Mouse (Mus musculus) cerebellum, adult 11-12 months (tissue): ENCODE results near the gene Elp4.

Experiments used
- DNase-seq: peaks from one replicate; pipeline ENCODE4 v3.0.0; 2022

Gene Elp4

GRCm38 (mm10) chr2:105804506-105804905, 99.9 kb downstream of the Elp4 start:
- DNase-seq = peak; percentile 54

- no peak for DNase-seq
These were observed 100.9 kb downstream of the Elp4 start for GRCm38 (mm10) chr2:105803427-105803826.

GRCm38 (mm10) chr2:105802902-105803301, 101.5 kb downstream of the Elp4 start:
- DNase-seq = no peak

- DNase-seq = no peak
These were observed 102.8 kb downstream of the Elp4 start for GRCm38 (mm10) chr2:105801536-105801935.

- DNase-seq = peak; percentile 71
These were observed 103.7 kb downstream of the Elp4 start for GRCm38 (mm10) chr2:105800694-105801093.

DNA sequence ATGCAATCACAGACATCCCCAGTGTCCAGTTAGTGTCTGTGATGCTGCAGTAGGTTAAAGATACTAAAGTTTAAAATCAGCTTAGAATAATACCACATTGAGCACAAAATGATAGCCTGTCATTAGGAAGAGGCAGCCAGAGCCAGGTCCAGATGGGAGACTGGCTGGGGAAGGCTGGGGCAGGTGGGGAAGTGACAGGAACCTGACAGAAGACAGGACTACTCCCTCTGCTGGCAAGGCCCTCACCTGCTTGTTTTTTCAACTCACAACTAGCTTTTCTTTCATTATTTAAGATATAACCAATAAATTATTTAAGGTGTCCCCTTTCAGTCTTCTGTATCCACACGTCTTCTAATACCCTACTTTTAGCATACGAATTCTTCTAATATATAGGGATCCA, 104.5 kb downstream of the Elp4 start:
- peak; percentile 87 for DNase-seq

- peak; percentile 28 for DNase-seq
These were observed 106.5 kb downstream of the Elp4 start for GRCm38 (mm10) chr2:105797842-105798241.

GRCm38 (mm10) chr2:105796101-105796500, 108.3 kb downstream of the Elp4 start:
- DNase-seq = no peak

DNA sequence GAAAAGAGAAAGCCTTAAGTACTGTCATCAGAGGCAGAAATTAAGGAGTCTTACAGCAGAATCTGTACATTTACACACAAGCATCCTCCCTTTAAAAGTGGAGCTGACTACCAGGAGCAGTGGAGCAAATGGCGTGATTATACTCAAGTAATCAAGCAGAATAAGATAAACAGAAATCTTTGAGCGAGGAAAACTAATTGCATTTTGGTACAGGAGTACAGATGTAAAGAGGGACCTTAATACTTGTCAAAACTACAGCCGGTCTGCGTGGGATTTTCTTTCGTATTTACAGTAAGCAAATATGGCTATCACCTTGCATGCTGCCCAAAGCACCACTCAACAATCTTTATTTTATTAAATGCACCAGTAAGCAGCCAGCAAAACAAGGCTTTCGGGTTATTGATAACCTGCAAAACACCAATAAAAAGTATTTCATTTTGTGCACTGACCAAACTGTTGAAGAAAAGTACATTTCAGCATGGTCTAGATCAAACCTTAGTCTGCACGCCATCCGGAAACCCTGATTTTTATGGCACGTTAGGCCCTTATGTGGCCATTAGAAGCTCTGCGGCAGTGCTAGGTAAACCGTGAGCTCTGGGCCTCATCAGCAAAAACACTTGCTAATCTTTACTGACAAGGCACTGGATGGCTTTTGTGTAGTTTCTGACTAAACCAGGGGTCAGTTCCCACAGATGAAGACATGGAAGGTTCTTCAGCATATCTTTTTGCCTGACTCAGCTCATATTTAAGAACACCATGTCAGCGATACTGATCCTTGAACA, 111.8 kb downstream of the Elp4 start:
- DNase-seq = no peak

GRCm38 (mm10) chr2:105789936-105790335, 114.4 kb downstream of the Elp4 start:
- DNase-seq = no peak

DNA sequence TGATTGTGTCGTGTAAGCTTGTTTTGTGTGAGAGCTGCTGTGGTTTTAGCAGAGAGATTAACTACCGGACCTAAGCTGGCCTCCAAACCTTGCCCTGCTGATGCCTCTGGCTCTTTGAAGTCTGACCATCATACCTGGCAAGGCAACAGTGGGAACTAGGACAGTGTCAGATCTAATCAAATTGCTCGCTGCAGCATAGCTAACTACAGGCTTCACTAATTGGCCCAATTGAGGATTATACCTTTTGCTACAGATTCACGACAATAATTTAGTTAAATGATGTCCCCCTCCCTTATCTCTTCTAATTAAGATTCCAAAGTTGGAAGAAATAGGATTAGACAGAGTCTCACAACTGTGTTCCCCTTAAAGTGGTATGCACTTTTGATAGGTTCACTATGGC, 116.6 kb downstream of the Elp4 start:
- no peak for DNase-seq

GRCm38 (mm10) chr2:105786986-105787385, 117.4 kb downstream of the Elp4 start:
- no peak for DNase-seq

DNA sequence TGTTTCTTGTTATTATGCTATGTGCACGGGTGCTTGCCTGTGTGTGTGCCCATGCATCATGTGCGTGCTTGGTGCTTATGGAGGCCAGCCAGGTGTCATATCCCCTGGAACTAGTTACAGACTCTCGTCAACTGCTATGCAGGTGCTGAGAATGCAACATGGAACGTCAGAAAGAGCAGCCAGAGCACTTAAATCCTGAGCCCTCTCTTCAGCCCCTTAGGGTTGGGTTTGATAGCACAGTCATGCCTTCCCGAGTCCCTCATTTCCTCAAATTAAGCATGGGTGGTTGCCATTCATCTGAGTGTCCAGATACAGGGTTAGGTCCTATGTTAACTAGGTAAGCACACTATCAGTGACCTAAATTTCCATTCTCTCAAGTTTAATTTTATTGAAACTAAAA, 121.5 kb downstream of the Elp4 start:
- no peak for DNase-seq

GRCm38 (mm10) chr2:105780739-105781138, 123.6 kb downstream of the Elp4 start:
- DNase-seq = no peak

GRCm38 (mm10) chr2:105779320-105779891, 125.0 kb downstream of the Elp4 start:
- DNase-seq = no peak

DNA sequence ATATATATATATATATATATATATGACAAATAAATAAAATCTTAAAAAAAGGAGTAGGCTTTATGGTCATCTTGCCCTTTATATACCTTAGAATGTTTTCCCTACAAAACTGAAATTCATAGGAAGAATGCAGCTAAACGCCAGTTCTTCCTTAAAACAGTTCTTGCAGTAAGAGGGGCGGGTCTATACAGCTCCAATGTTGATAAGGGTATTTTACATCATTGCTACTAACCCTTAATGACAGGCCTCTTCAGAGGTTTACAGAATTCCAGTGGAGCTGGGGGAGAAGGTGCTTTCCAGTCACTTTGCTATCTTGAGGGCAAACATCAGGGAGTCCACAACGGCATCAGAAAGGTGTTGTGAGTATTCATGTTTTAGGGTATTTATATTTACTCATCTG, 133.1 kb downstream of the Elp4 start:
- no peak for DNase-seq

GRCm38 (mm10) chr2:105769747-105770328, 134.5 kb downstream of the Elp4 start:
- DNase-seq = no peak

DNA sequence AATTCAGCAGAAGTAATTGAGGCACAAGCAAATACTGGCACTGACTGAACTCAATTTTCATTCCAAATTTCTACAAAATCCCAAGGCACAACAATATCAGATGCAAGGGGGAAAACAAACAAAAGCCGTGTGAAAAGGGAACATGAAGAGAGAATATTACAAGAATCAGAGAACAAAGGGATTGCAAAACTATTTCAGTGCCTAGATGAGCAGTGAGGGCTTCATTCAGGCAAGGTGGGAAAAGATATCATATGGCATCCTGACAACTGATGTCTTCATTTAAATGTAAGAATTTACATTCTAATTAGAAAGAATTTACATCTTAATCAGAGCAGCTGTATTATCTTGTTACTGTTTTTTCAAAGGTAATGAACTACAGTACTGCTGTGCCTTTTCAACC, 150.9 kb downstream of the Elp4 start:
- no peak for DNase-seq

- no peak for DNase-seq
These were observed 155.3 kb downstream of the Elp4 start for GRCm38 (mm10) chr2:105749111-105749510.

GRCm38 (mm10) chr2:105746896-105747295, 157.5 kb downstream of the Elp4 start:
- peak; percentile 74 for DNase-seq

- no peak for DNase-seq
These were observed 168.2 kb downstream of the Elp4 start for GRCm38 (mm10) chr2:105736166-105736565.

GRCm38 (mm10) chr2:105730704-105731103, 173.7 kb downstream of the Elp4 start:
- DNase-seq = no peak

GRCm38 (mm10) chr2:105726657-105727056, 177.7 kb downstream of the Elp4 start:
- DNase-seq = no peak

DNA sequence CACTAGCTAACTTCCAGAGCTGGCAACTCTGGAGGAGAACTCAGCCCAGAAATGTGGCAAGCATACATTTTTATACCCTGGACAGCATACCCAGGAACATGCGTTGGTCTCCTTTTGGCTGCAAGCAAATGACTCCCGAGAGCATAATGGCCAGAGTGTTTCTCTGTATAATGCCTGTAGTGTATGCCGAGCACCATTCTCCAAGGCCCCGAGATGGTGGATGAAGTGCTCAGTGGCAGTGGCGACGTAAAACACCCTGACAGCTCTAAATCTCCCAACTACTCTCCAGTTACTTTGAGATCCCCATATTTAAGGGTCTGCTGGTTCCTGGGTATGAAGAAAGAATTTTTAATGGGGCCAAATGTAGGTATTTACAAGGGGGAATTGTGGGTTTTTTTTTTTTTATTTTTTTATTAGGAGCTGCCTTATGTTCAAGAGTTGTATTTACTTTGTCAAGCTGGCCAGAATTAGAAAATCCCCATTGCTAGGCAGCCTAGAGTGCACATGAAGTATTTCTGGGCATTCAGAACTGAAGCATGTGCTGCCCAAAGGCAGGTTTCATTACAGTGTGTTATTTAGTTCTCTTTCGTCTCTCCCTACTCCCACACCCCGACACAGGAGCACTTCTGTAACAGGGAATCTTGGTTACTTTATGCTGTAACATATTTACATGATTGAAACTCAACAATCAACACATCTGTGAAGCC, 188.8 kb downstream of the Elp4 start:
- no peak for DNase-seq
